Mouse (Mus musculus): ENCODE data around the gene Tnks2. TPM values are rescaled to one million over a fixed set of nuclear protein-coding genes. Genes with fewer than 3 reads are reported as not detected.

The Tnks2 gene
- polyA plus RNA-seq, 1 experiment from 2014 or later: 19.0 TPM

DNA sequence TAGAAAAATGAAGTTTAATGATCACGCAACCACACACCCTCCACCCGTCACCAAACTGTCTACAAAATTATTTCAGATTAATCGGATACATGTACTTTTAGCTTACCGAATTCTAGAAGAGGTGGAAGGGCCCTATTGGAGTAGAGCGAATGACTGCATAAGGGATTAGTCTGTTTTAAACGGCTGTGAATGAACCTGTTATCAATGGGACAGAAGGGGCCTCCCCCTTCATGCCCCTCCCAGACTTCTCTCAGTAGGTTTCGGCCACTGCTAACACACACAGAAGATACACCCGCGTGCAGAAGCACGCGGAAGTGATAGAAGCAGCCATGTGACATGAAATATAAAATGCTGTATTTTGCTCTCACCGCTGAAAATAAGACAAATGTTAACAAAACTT is 85.4 kb downstream of the Tnks2 start, which contains the start of gene Fgfbp3:
Fgfbp3 (minus strand) TSS at position 150 of the 400 bp plus-strand sequence.
- Histone ChIP-seq H3K4me2 (ENCODE audit: low read length) (peak within 1 kb of the TSS; percentile 77), H3K9ac (ENCODE audit: low read depth, low read length) (peak within 1 kb of the TSS; percentile 92), H3K4me3 (ENCODE audit: low read length) (peak within 1 kb of the TSS; percentile 88), H3K9me3 (ENCODE audit: control insufficient read depth, low read length) (no peaks in the 10 kb centered on the region), H3K4me1 (ENCODE audit: control insufficient read depth, insufficient read depth, low read depth, low read length) (peaks cover 5% of the 10 kb centered on the region), H3K36me3 (ENCODE audit: control insufficient read depth, insufficient read depth, low read length) (no peaks in the 10 kb centered on the region), H3K27ac (ENCODE audit: low read depth, low read length) (peak within 1 kb of the TSS; percentile 94), H3K27me3 (replicated peaks; ENCODE audit: control insufficient read depth, insufficient read depth, low read length) (no peaks in the 10 kb centered on the region)
- 6% methylated on average over 12 of the region's 12 CpGs for WGBS
- ATAC-seq: peak; percentile 21

DNA sequence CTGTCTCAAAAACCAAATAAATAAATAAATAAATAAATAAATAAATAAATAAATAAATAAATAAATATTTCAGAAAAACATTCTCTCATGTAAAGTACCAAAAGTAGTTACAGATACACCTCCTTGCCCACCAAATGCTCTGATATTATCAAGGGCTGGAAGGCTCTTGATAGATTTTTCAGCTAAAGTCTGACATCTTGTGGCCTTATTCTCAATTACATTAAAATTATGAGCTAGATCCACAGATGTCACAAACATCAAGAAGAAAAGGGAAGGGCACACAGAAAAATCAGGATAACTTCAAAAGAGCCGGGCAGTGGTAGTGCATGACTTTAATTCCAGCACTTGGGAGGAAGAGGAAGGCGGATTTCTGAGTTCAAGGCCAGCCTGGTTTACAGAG is 88.0 kb downstream of the Tnks2 start:
- H3K27me3 ChIP-seq (replicated peaks; ENCODE audit: control insufficient read depth, insufficient read depth, low read length): no peaks in the 10 kb centered on the region
- 31% methylated on average over 2 of the region's 2 CpGs for WGBS
- peaks cover 14% of the 10 kb centered on the region for H3K4me1 ChIP-seq (ENCODE audit: control insufficient read depth, insufficient read depth, low read depth, low read length)
- no peak overlapping the region for H3K4me2 ChIP-seq (ENCODE audit: low read length)
- H3K9me3 ChIP-seq (ENCODE audit: control insufficient read depth, low read length): no peaks in the 10 kb centered on the region
- ATAC-seq: no peak
- H3K9ac ChIP-seq (ENCODE audit: low read depth, low read length): no peak overlapping the region
- no peaks in the 10 kb centered on the region for H3K36me3 ChIP-seq (ENCODE audit: control insufficient read depth, insufficient read depth, low read length)
- no peak overlapping the region for H3K4me3 ChIP-seq (ENCODE audit: low read length)
- no peak overlapping the region for H3K27ac ChIP-seq (ENCODE audit: low read depth, low read length)

DNA sequence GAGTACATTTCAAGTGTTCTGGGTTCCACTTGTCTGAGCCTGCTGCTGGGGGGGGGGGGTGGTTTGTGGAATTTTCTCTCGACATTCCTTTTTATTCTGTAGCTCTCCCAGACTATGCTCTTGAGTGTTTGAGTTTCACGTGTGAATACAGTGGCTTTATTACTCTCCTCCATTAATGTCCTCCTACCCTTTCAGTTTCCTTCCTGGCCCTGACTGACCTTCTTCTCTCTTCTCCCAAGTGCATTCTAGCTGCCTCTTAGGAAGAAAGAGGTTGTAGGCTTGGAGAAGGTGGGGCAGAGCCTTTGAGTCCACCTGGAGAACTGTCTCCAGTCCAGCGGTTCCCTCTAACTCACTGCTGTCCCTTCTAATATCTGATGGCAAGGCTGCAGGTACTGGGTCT is 88.9 kb downstream of the Tnks2 start:
- H3K27me3 ChIP-seq (replicated peaks; ENCODE audit: control insufficient read depth, insufficient read depth, low read length): no peaks in the 10 kb centered on the region
- no peak overlapping the region for H3K4me3 ChIP-seq (ENCODE audit: low read length)
- H3K9me3 ChIP-seq (ENCODE audit: control insufficient read depth, low read length): no peaks in the 10 kb centered on the region
- H3K9ac ChIP-seq (ENCODE audit: low read depth, low read length): no peak overlapping the region
- H3K4me1 ChIP-seq (ENCODE audit: control insufficient read depth, insufficient read depth, low read depth, low read length): peaks cover 17% of the 10 kb centered on the region
- 61% methylated on average over 3 of the region's 3 CpGs for WGBS
- no peak overlapping the region for H3K27ac ChIP-seq (ENCODE audit: low read depth, low read length)
- no peak overlapping the region for H3K4me2 ChIP-seq (ENCODE audit: low read length)
- H3K36me3 ChIP-seq (ENCODE audit: control insufficient read depth, insufficient read depth, low read length): no peaks in the 10 kb centered on the region
- no peak for ATAC-seq

DNA sequence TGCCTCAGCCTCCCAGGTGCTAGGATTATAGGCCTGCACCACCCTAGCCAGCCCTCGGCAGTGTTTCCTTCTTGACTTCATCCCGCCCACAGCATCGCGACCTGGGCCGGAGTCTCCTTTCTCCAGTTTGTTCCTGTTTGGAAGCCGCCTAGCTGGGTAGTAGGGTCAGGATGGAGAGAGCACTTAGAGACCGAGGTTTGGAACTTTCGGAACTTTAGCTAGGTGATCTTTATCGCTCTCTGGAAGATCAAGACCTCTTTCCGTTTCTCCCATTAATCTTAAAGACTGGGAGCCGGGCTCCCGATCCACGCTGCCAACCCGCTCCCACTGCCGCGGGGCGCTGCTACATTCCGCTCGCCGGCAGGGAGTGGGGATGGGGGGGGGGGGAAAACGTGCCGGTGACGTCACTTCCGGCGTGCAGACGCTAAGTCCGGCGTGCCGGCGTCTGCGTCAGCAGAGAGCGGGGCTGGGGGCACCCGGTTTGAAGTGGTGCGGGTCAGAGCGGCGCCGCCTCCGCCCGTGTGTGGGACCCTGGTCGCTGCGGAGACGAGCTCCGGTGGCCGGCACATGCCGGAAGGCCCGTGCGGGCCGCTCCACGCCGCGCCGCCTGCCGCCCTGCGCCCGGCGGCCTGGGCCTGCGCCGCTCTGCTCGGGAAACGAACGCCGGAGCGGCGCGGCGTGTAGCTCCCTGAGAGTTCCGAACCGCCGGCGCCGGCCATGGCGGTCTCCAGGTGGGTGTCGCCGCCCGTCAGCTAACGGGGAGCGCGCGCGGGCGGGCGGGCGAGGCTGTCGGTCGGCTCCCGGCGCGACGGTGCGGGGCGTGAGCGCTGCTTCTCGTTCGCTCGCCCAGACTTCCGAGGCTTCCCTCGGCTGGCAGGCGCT is 91.9 kb downstream of the Tnks2 start, which contains the start of gene Btaf1:
Btaf1 (plus strand) TSS at position 409 of the 882 bp plus-strand sequence.
- Histone ChIP-seq H3K27ac (ENCODE audit: low read depth, low read length) (peak within 1 kb of the TSS; percentile 95), H3K27me3 (replicated peaks; ENCODE audit: control insufficient read depth, insufficient read depth, low read length) (no peaks in the 10 kb centered on the region), H3K4me3 (ENCODE audit: low read length) (peak within 1 kb of the TSS; percentile 99), H3K36me3 (ENCODE audit: control insufficient read depth, insufficient read depth, low read length) (no peaks in the 10 kb centered on the region), H3K9me3 (ENCODE audit: control insufficient read depth, low read length) (no peaks in the 10 kb centered on the region), H3K4me1 (ENCODE audit: control insufficient read depth, insufficient read depth, low read depth, low read length) (peaks cover 16% of the 10 kb centered on the region), H3K4me2 (ENCODE audit: low read length) (peak within 1 kb of the TSS; percentile 85), H3K9ac (ENCODE audit: low read depth, low read length) (peak within 1 kb of the TSS; percentile 91)
- WGBS: under 1% methylated on average over 77 of the region's 98 CpGs
- peak; percentile 98 for ATAC-seq

DNA sequence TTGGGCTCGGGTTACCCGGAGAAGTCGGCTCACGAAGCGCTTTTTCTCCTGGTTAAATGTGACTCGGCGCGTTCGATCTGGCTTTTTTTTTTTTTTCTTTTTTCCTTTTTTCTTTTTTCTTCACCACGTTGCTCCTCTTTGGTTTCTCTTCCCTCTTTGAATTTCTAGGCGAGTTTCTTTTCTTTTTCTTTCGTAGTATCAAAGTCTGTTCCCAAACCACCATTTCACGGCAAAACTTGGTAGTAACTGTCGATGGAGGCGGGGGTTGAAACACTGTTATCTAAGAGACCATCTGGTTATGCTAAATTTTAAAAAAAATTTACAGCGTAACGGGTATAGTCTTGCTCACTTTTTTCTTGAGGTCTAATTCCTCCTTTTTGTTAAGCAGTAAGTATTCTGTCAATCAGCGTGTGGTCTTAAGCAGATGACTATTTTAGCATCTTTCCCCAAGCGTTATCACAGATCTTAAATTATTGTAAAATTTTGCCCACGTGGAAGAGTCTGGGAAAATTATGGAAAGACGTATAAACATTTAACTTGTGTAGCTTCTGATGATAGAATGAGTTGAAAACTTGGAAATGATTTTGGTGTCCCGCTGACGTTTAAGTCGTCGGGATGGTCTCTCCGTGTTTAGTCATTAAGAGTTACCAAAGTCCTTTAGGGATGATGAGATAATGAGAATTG is 92.7 kb downstream of the Tnks2 start:
- Histone ChIP-seq H3K36me3 (ENCODE audit: control insufficient read depth, insufficient read depth, low read length) (no peaks in the 10 kb centered on the region), H3K9ac (ENCODE audit: low read depth, low read length) (peak overlapping the region; percentile 91), H3K9me3 (ENCODE audit: control insufficient read depth, low read length) (no peaks in the 10 kb centered on the region), H3K4me3 (ENCODE audit: low read length) (peak overlapping the region; percentile 99), H3K4me1 (ENCODE audit: control insufficient read depth, insufficient read depth, low read depth, low read length) (peaks cover 16% of the 10 kb centered on the region), H3K27me3 (replicated peaks; ENCODE audit: control insufficient read depth, insufficient read depth, low read length) (no peaks in the 10 kb centered on the region), H3K27ac (ENCODE audit: low read depth, low read length) (peak overlapping the region; percentile 95), H3K4me2 (ENCODE audit: low read length) (peak overlapping the region; percentile 83)
- ATAC-seq: no peak
- under 1% methylated on average over 26 of the region's 26 CpGs for WGBS

DNA sequence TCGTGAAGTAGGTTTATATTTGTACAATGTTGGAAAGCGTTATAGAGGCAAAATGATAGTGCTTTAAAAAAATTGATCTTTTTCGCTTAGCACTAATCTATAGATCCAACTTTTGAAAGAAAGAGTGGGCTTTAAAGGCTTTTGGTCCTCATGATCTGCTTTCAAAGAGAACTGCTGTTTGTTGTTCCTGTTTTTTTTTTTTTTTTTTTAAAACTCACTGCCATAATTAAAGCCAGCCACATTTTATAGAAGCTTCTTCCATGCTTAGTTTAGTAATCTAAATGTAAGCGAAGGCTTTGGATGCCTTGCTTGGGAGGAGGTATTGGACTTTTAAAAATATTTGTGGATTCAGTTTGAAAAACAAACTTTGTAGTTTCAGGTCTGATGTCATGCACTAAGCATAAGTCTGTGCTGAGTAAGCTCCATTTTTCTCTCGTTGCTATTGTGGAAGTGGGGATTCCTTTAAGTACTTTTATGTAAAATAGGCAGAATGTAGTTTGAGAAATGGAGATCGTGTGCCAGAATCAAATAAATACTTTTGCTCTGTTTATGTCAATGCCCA is 93.8 kb downstream of the Tnks2 start:
- H3K36me3 ChIP-seq (ENCODE audit: control insufficient read depth, insufficient read depth, low read length): no peaks in the 10 kb centered on the region
- H3K4me1 ChIP-seq (ENCODE audit: control insufficient read depth, insufficient read depth, low read depth, low read length): peaks cover 16% of the 10 kb centered on the region
- H3K27me3 ChIP-seq (replicated peaks; ENCODE audit: control insufficient read depth, insufficient read depth, low read length): no peaks in the 10 kb centered on the region
- H3K9ac ChIP-seq (ENCODE audit: low read depth, low read length): no peak overlapping the region
- ATAC-seq: no peak
- WGBS: 87% methylated on average over 6 of the region's 6 CpGs
- H3K4me2 ChIP-seq (ENCODE audit: low read length): no peak overlapping the region
- H3K9me3 ChIP-seq (ENCODE audit: control insufficient read depth, low read length): no peaks in the 10 kb centered on the region
- no peak overlapping the region for H3K4me3 ChIP-seq (ENCODE audit: low read length)
- no peak overlapping the region for H3K27ac ChIP-seq (ENCODE audit: low read depth, low read length)

DNA sequence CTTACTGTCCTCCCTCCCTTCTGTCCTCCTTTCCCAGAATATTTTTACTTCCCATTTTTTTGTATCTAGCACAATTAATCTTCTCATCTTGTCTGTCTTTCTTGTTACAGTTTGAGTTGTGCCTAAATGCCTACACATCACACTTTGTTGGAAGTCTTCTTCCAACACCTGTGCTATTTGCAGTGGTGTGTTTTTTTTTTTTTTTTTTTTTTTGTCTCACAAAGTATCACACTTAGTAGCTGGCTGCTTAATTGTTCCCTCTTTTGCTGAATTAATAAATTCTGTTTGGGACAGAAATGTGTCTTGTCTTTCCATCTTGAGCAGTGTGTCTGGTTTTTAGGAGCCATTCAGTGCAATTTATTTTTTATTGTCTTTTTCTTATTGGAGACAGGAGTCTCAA is 95.8 kb downstream of the Tnks2 start:
- H3K27ac ChIP-seq (ENCODE audit: low read depth, low read length): no peak overlapping the region
- H3K9me3 ChIP-seq (ENCODE audit: control insufficient read depth, low read length): no peaks in the 10 kb centered on the region
- H3K4me1 ChIP-seq (ENCODE audit: control insufficient read depth, insufficient read depth, low read depth, low read length): peaks cover 16% of the 10 kb centered on the region
- H3K4me2 ChIP-seq (ENCODE audit: low read length): no peak overlapping the region
- H3K27me3 ChIP-seq (replicated peaks; ENCODE audit: control insufficient read depth, insufficient read depth, low read length): no peaks in the 10 kb centered on the region
- H3K36me3 ChIP-seq (ENCODE audit: control insufficient read depth, insufficient read depth, low read length): no peaks in the 10 kb centered on the region
- no peak overlapping the region for H3K9ac ChIP-seq (ENCODE audit: low read depth, low read length)
- no peak overlapping the region for H3K4me3 ChIP-seq (ENCODE audit: low read length)
- no peak for ATAC-seq

DNA sequence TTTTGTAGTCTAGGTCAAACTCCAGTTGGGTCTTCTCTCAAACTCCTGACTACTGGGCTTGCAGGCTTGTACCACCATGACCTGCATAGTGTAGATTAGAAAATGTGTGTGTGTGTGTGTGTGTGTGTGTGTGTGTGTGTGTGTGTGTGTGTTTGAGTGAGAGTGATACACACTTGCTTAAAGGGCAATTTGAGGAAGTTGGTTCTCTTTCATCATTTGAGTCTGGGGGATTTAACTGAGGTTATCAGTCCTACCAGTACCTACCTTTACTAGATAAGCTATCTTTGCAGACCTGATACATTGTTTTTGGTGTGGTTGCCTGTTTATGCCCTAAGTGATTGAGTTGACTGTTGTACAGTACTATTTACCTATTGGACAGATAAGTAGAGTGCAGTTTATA is 98.1 kb downstream of the Tnks2 start:
- Histone ChIP-seq H3K4me3 (ENCODE audit: low read length) (no peak overlapping the region), H3K4me1 (ENCODE audit: control insufficient read depth, insufficient read depth, low read depth, low read length) (peaks cover 7% of the 10 kb centered on the region), H3K36me3 (ENCODE audit: control insufficient read depth, insufficient read depth, low read length) (no peaks in the 10 kb centered on the region), H3K4me2 (ENCODE audit: low read length) (no peak overlapping the region), H3K9ac (ENCODE audit: low read depth, low read length) (no peak overlapping the region), H3K27me3 (replicated peaks; ENCODE audit: control insufficient read depth, insufficient read depth, low read length) (no peaks in the 10 kb centered on the region), H3K27ac (ENCODE audit: low read depth, low read length) (no peak overlapping the region), H3K9me3 (ENCODE audit: control insufficient read depth, low read length) (no peaks in the 10 kb centered on the region)
- ATAC-seq: no peak

DNA sequence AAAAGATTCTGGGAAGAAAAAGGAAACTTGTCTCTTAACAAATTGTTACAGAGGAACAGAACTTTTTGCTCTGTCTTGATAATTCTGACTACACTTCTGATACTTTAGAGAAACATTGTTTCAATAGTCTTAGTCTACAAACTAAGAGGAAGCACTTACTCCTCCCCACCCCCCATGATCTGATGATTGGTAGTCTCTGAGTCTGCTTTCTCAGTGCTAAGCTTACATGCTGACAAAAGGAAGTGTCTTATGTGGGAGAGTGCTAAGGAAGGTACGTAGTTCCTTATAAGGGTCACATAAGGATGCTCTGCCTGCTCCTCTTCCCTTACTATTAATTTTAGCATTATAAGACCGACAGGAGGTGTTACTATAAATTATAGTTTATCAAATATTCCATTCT is 98.6 kb downstream of the Tnks2 start:
- 90% methylated on average over 2 of the region's 2 CpGs for WGBS
- H3K27me3 ChIP-seq (replicated peaks; ENCODE audit: control insufficient read depth, insufficient read depth, low read length): no peaks in the 10 kb centered on the region
- H3K4me2 ChIP-seq (ENCODE audit: low read length): no peak overlapping the region

More for the DNA sequence above, 98.6 kb downstream of the Tnks2 start:
- H3K4me1 ChIP-seq (ENCODE audit: control insufficient read depth, insufficient read depth, low read depth, low read length): peaks cover 2% of the 10 kb centered on the region
- H3K9ac ChIP-seq (ENCODE audit: low read depth, low read length): no peak overlapping the region
- ATAC-seq: no peak
- no peak overlapping the region for H3K4me3 ChIP-seq (ENCODE audit: low read length)
- no peak overlapping the region for H3K27ac ChIP-seq (ENCODE audit: low read depth, low read length)
- no peaks in the 10 kb centered on the region for H3K9me3 ChIP-seq (ENCODE audit: control insufficient read depth, low read length)
- H3K36me3 ChIP-seq (ENCODE audit: control insufficient read depth, insufficient read depth, low read length): no peaks in the 10 kb centered on the region

All from hindbrain, embryonic 16.5 days (tissue).